Mouse (Mus musculus) T-helper 2 cell (primary cell): ENCODE measurements at regions not wholly inside any gene's neighbourhood (a gene's known extent, or its start where the extent isn't known, plus 50 kb on each side); places are given as distances from the start of the nearest gene placed in this dataset.

Source experiments
- in situ Hi-C: fragments of 300-600 bp; cut with MboI, MseI; formaldehyde crosslinking; loops from one replicate; pipeline ENCODE4 v1.15.1; 2025; ENCODE audit warnings: high pct_unique_total_duplicates

DNA sequence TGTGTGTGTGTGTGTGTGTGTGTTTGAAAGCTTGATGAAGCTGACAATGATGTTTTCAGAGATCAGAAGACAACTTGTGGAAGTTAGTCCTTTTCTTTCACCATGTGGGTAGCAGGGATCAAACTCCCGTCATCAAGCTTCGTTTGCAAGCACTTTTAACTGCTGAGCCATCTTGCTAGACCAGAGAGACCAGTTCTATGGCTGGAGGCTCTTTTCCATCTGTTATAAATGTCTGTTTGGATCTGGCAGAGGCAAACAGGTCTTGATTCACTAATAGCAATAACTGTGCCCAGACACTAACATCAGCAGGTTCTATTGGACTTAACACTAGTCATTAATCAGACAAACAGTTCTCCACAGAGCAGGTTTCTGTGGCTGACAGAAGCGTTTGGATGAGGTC, 150.1 kb upstream of the Stmnd1 start:
- in situ Hi-C loops = no loop called here

DNA sequence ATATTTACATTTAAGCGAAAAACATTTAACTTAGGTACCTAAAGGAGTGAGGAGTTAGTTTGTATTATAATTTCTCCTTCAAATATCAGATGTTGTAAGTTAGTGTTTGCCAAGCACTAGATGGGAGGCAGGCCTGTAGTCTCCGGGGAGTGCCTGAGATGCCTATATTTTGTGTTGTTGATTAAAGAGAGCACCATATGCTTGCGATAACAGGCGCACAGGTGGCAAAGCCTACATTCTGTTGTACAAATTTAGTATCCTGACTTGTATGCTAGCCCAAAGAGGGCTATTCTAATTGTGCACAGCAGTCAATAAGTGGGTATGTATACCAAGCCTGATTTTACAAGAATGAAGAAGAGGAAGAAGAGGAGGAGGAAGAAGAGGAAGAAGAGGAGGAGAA, 151.8 kb upstream of the Atxn1 start:
- in situ Hi-C loops = no loop called here

DNA sequence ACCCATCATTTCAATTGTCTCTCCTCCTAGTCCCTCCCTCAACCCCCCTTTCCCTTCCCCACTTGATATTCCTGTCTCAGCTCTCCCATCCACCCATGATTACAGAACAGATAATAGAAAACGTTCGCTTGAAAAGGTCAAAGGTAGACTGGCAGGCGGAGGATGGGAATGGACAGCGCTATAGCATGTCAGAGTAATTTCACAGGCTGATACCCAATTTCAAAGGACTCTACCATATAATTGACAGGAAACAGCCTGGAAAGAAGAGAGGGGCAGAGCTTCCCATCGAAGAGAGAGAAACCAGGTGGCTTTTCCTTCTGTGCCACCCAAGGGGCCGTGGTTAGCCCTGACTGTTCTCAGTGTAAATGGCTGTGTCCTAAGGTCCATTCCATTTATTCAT, 140.2 kb upstream of the Atxn1 start:
- in situ Hi-C loops = no loop called here

DNA sequence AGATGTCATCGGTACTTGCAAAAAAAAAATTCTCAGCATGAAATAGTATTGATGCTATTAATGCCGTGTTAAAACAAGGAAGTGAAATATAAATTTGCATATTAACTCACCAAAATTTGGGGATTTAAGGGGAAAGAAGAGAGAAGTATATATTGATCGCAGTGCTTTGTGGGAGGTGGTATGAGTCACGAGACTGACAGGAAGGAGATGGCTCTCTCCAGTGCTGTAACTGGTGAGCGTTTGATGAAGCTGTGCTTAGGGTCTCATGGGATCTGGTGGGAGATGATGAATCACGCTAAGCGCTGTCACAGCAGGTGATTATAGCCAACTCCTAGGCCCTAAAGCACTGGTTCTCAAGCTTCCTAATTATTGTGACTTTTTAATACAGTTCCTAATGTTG, 133.8 kb upstream of the Atxn1 start:
- in situ Hi-C loops = no loop called here

DNA sequence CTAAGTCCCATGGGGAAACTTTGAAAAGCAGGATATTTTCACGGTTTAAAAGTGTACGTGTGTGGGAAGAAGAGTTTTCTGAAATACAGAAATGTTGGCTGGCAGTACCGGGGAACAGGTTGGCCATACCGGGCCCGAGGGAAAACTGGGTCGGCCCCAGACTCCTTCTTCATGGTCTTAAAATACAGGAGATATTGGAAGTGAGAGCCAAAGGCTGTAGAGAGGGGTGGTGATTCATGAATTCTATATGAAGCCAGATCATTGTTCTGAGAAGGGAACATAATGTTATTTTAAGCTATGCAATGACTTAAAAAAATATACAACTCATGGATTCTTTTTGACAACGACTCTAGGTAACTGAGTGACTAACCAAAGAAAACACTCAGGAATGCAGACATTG, 133.3 kb upstream of the Atxn1 start:
- in situ Hi-C loops = no loop called here

DNA sequence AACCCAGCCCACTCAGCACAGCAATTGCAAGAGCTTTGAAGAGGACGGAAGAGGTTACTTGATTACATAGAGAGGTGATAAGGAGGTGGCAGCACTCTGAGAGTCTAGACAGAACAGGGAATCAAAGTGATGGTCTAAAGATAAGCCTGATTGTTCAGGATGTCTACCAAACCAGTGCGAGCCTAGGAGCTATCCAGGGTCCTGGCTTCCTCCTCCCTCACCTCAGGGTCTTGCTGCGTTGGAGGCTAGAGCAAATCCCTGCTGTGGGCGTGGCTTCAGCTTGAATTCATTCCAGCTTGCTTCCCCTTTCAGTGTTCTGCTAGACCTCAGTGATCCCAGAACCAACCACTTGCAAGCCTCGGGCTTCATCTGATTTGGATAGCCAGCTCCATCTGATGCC, 132.2 kb upstream of the Atxn1 start:
- in situ Hi-C loops = no loop called here

DNA sequence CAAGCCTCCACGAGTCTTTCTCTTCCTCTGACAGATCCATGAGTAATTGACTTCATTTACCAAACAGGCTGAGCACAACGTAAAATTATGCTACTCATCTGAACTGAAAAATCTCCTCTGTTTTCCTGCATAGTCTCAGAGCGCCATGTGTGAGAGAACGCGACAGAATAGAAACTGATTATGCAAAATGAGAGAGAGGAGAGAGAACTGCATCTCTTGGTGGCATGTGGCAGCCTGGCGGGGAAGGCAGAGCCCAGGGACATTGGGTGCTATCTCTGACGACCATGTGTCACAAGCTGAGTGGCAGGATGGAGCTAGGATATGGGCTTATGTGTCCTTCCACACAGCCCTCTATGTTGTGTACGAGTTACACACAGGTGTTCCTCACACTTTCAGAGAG, 131.6 kb upstream of the Atxn1 start:
- in situ Hi-C loops = no loop called here

DNA sequence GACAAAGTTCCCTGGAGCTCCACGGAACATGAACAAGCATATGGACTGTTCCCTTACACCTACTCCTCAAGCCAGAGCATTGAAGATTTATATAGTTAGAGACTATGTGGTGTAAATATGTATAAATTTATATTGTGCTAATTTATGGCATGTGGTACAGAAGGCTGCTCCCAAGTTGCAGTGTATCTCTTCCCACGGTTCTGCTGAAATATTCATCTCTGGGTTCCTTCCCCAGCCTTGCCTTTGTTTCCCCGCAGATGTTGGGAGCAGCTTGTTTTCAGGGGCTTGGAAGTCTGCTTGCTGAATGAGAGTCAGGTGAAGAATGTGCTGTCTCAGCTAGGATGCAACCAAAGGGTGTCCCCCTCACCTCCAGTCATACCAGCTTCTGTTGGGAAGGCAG, 128.0 kb upstream of the Atxn1 start:
- in situ Hi-C loops = no loop called here

DNA sequence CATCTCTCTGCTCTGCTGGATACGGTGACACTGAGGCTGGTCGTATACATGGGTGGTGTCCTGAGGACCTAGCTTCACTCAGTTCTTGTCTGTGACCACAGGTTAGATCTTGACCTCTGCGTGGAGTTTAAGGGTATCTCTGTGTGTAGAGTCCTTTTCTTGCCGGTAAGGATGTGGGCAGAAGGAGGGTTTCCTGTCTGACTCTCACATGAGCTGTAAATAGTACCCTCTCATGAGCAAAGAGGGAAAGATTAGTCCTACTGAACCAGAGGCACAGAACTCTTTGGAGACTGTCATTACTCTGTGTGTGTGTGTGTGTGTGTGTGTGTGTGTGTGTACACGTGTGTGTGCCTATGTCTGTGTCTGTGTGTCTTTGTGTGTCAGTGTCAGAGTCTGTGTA, 126.3 kb upstream of the Atxn1 start:
- in situ Hi-C loops = no loop called here

DNA sequence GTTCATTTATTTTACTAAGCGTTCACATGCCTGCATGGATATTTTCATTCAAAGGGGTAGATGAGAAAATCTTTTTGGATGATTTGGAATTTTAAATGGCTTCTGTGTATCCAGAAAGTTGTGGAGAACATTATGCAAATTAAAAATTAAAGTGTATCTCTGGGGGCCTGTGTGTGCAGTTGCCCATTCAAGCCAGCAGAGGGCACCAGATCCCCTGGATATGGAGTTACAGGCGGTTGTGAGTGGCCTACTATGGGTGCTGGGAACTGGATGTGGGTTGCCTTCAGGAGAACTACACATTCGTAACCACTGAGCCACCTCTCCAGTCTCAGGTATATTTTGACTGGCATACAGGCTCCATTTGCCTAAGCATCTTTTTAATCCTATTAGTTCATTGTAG, 123.4 kb upstream of the Atxn1 start:
- in situ Hi-C loops = no loop called here

DNA sequence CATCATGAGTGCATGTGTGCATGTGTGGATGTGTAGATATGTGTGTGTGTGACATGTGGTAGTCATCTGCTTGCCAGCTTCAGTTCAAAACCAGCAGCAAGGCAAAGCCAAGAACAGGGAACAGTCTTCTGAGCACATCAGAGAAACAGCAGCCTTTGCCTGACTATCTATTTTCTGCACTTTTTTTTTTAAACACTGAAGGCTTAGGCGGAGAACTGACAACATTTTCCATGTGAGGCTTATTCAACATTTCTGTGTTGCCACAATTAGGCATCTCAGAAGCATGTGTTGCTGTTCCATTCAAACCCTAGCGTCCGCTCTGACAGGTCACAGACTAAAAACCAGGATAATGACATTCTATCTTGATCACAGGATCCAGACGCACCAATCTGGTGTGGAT, 122.9 kb upstream of the Atxn1 start:
- in situ Hi-C loops = no loop called here

DNA sequence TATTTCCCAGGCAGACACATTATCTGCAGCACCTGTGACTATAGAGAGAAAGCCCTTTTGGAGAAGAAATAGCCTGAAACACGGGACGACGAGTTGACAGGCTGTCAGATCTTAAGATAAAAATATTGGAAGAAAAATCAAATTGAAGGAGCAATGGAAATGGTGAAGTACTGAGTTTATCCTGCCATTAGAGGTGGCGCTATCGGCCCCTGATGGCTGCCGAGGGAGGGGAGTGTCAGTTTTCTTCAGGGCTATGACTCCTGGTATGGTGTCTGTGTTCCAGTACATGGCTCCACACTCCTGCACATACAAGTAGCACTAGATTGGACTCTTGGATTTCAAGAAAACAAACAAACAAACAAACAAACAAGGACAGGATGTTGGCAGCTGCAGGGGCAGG, 112.1 kb upstream of the Atxn1 start:
- in situ Hi-C loops = no loop called here

DNA sequence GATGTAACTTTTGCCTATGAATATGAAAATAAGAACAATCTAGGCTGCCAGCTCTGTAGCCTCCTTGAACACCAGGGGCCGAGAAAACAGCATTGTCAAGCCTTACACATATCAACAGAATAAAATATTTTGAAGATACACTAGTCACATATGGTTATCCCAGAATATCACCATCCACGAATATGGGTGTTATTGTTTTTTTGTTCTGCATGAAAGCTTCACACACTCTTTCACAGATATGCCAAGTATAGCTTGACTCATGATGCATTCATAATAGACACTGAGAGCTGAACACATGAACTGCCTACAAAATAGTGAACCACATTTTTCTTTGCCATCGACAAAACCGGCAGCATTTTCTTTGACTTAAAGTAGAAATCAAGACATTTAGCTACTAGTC, 106.9 kb upstream of the Atxn1 start:
- in situ Hi-C loops = no loop called here

DNA sequence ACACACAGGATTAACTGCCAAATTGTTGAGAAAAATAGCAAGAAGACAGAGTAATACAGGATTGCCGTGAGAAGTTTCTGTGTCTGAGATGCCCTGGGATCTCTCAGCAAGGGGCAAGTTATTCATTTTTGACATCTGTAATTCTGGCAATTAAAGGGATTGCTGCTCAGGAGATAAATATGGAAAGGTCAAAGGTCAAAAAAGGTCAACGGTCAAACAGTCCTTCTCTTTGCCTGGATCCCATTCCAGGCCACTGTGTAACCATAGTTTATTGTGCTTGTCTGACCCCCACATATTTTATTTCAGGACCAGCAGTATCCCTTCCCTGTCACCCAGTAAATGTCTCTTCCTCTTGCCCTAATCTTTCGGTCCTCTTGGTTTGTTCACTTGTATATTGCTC, 104.8 kb upstream of the Atxn1 start:
- in situ Hi-C loops = no loop called here

DNA sequence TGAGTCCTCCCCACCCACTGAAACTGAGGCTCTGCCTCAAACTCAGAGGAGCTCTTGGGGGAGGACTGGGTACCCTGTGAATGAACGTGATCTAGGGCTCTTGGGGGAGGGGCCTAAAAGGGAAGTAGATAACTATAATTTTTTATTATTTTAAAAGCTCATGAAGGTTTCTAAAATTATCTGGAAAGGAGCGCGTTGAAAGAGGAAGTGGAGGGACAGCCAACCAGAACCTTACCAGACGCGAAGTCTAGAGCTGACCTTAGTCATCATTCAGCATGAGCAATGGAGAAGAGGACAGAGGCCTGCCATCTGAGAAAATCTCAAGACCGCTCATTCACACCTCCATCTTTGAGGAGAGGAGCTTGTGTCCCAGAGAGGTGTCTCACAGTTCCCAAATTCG, 98.0 kb upstream of the Atxn1 start:
- in situ Hi-C loops = no loop called here

DNA sequence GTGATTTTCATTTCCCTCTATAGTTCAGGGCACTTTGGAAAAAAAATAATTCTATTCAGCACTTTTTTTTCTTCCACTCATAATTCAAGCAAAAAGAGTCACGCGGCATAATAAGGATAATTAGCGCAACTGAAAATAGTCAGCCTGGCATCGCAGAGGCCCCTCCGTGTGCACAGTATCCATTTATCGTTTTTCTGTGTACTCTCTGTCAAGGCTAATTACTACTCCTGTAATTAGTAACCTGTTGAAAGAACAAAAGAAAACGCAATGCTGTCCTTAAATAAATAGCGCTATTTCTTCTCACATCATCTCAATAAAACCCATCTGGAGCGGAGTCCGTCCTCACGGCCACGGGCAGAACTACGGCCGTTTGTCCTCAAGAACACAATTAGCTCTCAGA, 95.1 kb upstream of the Atxn1 start:
- in situ Hi-C loops = no loop called here

DNA sequence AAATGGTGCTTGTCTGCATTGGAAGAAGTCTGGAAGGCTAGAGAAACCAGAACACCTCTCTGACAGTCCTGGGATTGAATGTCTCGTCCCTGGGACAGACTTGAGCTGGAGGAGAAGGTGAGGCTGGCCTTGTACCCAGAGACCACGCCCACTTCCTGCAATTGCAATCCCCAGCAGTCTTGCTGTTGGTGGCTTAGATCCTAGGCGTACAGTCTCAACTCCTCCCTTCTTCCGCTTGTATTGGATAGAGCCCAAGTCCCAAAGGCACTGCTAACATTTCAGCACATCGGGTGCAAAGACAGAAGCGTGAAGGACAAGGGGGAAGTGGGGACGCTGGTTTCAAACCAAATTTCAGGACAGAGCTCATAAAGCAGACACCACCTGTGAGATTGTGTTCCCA, 94.1 kb upstream of the Atxn1 start:
- in situ Hi-C loops = no loop called here

DNA sequence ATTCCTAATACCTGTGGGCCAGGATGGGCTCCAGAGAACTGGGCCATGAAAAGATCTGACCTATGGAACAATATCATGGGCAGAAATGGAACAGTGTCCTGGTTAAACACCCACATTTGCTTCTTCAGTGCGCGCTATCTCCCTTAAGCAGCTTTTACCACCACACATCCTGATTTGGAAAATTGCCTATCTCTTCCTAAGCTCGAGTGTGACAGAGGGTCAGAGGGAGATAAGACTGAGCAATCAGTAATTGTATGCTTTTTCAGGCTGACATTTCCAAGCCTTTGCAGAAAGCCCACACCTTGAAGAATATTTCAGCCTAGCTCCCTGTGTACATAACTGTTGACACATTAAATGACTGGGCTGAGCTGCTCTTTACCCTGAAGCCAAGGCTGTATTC, 93.5 kb upstream of the Atxn1 start:
- in situ Hi-C loops = no loop called here

DNA sequence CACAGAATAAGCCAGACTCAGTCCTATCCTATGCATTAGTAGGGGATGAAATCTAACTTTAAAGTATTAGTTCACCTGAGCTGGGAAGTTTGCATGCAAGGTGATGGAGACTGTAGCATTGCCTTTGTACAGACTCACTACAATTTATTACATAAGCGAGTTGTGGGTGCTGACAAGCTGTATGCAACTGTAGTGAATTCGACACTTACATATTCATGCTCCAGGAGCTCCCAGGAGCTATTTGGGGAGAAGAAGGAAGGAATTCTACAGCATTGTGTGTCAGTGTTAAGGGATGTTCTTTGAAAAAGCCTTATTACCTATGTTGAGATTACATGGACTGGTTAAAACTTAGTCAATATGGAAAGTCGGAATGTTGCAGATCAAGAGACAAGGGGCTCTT, 90.6 kb upstream of the Atxn1 start:
- in situ Hi-C loops = no loop called here

DNA sequence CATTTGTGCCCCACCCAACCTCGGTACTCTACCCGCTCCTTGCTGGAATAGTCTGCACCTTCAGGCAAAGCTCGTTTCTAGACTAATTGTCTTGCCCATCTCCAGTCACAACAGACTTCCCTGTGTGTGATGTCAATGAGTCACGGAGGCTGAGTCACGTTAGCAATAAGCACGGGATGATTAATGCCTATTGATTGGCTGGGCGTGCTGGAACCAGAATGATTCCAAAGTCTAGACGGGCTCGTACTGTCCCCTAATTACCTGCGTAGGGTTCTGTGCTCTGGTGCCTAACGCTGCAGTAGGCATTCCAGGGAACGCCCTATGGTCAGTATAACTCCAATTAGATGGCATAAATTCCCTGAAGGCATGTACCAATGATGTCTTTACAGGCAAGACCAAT, 78.8 kb upstream of the Atxn1 start:
- in situ Hi-C loops = no loop called here

DNA sequence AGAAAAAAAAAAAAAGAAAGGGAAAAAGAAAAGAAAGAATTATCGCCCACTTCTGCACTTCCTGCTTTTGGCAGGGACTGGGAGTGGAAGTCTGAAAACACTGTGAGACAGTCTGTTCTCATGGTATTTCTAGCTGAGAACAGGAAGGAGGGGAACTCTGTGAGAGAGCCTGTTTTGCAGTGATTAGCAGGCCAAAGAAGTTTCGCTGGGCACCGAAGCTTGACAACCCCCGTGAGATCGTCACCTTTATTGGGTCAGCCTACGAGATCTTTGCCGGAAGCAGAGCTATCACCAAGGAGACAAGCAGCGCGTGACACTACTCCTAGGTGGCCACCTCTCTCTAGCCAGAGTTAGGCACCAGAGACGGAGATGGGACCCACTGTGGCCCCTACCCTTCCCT, 78.2 kb upstream of the Atxn1 start:
- in situ Hi-C loops = no loop called here

DNA sequence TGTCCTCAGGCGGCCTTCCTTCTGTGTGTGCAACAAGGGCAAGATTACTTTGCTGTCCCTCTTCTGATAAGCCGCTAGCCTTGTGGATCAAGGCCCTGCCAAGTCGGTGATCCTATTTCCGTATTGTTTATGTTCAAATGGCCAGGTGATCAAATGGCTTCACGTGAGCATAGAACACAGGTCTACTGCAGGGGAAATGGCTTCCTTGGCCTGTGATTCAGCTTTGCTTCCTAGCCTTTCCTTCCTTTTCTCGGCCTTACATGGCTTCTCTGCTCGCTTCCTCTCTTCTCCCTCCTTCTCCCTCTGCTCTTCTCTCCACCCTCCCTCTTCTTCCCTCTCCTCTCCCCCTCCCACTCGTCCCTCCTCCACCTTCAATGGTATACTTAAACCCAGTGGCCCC, 77.4 kb upstream of the Atxn1 start:
- in situ Hi-C loops = no loop called here

DNA sequence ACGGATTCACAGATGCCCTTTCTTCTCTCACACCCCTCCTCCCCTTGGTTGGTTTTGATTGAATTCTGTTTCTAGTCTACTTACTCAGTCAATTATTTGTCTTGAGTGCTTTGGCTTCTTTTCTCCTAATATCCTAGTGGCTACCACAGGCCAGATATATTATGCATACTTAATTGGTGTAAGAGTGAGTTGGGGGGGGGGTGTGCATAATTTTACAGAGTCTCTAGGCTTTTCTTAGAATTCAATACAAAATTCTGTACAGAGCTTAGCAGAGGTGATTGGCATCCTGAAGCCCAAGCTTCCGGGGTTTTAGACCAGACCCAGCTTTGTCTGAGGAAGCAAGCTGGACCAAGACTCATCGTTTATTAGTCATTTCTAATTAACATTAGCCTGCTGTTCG, 76.7 kb upstream of the Atxn1 start:
- in situ Hi-C loops = no loop called here

DNA sequence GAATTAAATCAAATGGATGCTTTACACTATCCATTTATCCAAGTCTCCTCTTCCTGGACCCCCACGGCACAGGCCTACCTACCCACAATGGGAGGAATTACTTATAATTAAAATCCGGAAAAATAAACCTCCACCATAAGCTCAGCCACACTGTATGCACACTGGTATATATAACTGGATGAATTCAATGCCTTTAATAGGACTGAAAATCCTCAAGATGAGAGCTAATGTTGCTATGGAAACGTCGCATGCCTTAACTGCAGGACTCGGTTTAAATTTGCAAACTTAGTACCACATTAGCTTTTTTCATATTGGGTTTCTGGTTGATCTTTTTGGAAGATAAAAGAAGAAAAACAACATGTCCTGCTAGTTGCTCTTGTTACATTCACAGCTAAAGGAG, 75.3 kb upstream of the Atxn1 start:
- in situ Hi-C loops = no loop called here
